Mouse (Mus musculus): ENCODE data around the gene Rcor1.
A peak's percentile ranks its signal among the peaks of the same experiment; 100 is the strongest.

The Rcor1 gene

DNA sequence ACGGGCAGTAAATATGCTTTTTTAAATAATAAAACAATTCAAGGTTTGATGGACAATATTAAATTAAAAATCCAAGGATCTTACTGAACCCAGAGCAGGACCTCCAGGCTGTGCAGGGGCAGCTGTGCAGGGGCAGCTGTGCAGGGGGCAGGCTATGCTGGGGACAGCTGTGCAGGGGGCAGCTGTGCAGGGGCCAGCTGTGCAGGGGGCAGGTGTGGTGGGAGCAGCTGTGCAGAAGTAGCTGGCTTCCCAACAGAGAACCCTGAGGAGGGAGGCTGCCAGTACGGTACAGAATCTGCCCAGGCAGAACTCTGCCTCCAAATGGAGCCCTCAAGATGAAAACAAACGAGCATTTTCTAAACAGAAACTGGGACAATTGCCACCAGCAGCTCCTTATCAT lies 96.8 kb downstream of the Rcor1 start:
- no peak for DNase-seq

DNA sequence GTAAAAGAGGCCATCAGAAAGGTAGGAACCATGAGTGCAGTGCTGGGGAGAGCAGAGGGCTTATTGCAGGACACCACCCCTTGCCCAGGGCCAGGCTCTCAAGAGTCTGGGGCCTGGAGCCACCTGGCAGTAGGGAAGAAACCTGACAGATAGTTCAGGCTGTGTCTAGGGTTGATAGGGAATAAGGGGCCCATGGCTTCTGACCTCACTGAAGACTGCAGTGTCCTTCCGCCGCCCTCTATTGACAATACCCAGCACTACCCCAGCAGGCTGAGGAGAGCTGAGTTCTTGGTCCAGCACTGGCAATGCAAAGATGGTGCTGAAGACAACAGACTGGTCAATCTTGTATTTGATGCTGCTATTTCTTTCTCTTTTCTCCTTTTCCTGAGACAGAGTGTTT lies 97.9 kb downstream of the Rcor1 start:
- no peak for DNase-seq

DNA sequence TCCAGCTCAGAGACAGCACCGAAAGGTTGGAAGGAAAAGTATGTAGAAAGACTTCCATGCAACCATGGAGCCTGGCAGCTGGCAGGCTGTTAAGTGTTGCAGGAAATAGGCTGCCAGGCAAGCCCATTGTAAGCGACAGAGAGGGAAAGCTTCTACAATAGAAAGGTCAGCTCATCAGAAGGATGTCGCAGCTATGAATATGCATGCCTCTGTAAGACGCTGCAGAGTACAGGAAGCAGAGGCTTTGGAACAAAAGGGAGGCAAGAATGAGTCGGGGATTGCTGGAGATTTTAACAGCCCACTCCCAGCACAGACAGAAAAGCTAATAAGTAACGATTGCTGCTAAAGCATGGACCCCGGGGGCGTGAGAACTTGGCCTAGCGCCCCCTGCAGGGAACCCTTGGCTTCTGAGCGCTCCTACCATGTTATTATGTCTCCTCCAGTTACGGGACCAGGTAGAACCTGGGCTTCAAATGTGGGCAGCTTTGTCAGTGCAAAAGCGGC lies 103.9 kb downstream of the Rcor1 start:
- no peak for DNase-seq

GRCm38 (mm10) chr12:111143509-111144063 lies 104.4 kb downstream of the Rcor1 start:
- peak; percentile 95 for DNase-seq

DNA sequence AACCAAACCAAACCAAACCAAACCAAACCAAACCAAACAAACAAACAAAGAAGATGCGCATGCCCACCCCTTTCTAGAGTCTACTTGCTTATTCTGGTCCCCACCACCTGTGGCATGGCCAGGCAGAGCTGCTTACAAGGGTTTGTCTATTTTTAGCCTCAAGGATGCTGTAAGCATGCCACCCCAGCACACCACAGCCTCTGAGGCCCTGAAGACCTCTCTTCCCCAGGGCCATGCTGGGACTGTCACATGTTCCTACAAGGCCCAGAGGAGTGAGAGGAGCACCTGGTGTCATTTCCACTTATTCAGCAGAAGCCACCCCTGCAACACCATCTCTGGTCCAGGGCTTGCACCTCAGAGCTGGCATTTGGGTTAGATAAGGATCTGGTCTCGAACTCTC lies 105.4 kb downstream of the Rcor1 start:
- no peak for DNase-seq

GRCm38 (mm10) chr12:111145269-111145668 lies 106.1 kb downstream of the Rcor1 start:
- DNase-seq: no peak

GRCm38 (mm10) chr12:111149495-111150235 lies 110.5 kb downstream of the Rcor1 start:
- DNase-seq: peak; percentile 63

- peak; percentile 76 for DNase-seq
Measured at GRCm38 (mm10) chr12:111150236-111150596, 111.1 kb downstream of the Rcor1 start.

DNA sequence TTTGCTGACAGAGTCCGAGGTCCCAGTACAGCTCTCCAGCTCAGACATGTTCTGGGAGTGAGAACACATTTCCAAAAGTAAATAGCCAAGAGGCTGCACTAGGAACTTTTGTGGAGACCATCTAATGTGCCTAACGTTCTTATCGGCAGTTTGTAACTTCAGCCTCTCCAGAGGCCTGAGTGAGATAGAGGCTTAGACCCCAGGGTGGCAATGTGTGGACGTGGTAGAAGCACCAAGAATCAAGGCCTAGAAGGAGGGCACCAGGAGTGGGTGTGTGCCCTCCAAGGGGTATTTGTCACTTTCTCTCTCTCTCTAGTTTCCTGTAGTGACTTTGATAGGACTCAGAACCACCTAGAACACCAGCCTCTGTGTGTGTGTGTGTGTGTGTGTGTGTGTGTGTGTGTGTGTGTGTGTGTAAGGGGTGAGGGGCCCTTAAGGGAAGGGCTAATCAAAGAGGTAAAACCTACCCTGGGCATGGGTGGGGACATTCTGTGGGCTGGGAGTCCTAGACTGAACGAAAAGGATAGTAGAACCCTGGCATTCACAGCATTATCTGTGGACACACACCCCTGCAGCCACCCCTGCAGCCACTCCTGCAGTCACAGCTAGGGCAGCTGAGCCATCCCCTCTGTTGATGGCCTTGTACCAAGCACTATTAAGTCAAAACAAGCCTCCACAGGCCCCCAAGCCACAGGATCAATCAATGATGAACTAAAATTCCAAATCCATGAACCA lies 112.4 kb downstream of the Rcor1 start:
- DNase-seq: no peak

GRCm38 (mm10) chr12:111152579-111152978 lies 113.4 kb downstream of the Rcor1 start:
- DNase-seq: no peak

DNA sequence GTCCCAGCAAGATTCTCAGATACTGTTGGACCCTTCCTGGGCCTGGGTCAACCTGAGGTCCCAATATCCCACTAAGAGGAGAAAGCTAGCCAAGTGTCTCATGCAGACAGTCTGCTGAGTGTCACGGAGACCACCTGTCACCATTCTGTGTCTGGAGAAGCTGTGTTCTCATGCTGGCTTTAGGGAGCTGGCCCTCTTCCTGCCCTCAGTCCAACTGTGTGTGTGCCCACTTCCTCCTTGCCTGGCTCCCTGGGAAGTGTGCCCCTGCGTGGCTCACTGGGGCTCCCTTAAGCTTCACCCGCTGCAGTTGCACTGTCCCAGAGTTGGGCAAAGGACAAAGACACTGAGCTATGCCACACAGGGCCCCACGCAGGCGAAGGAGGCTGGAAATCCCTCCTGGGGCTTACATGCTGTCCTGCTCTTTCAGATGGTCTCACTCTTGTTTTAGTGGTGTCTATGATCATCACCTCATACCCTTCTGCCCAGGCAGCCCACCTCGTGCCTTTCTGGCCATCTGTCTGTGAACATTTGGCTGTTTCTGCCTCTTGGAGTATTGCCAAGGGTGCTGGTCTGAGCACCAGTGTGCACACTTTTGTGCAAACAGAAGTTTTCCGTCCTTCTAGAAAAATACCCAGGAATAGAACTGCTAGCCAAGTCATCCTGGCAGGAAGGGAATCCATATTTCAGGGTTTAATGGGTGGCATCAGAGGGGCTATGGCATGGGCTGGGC lies 114.0 kb downstream of the Rcor1 start:
- no peak for DNase-seq

- DNase-seq: no peak
Measured at GRCm38 (mm10) chr12:111153946-111154345, 114.8 kb downstream of the Rcor1 start.

GRCm38 (mm10) chr12:111154641-111155040 lies 115.5 kb downstream of the Rcor1 start:
- DNase-seq: no peak

- peak; percentile 73 for DNase-seq
Measured at GRCm38 (mm10) chr12:111155756-111156155, 116.6 kb downstream of the Rcor1 start.

GRCm38 (mm10) chr12:111159659-111160428 lies 120.7 kb downstream of the Rcor1 start:
- DNase-seq: peak; percentile 98

- DNase-seq: peak; percentile 79
Measured at GRCm38 (mm10) chr12:111160871-111161270, 121.7 kb downstream of the Rcor1 start.

GRCm38 (mm10) chr12:111161943-111162311 lies 122.8 kb downstream of the Rcor1 start:
- no peak for DNase-seq

- peak; percentile 95 for DNase-seq
Measured at GRCm38 (mm10) chr12:111162312-111163061, 123.3 kb downstream of the Rcor1 start.

DNA sequence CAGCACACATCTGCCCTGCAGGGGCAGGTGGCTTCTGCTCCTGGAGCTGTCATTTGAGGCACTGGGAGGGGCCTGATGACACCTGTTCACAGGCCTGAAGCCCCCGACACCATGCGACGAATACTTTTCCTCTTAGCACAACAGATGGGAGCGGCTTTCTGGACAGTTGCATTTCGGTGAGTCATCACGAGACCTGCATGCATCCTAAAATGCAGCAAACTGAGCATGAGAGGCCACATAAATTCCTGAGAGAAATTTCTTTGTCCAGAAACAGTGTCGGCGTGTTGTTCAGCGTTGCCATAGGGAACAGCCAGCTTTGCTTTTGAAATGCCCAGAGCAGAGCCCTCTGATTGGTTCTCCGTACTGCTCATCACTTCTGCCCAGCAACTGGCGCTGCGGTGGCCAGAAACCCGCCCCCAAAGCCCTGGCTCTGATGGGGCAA lies 125.2 kb downstream of the Rcor1 start:
- peak; percentile 99 for DNase-seq

- peak; percentile 95 for DNase-seq
Measured at GRCm38 (mm10) chr12:111165146-111165812, 126.1 kb downstream of the Rcor1 start.
